Mouse (Mus musculus) forebrain, embryonic 11.5 days (tissue): ENCODE measurements around the gene Depdc7. TPM values are rescaled to one million over a fixed set of nuclear protein-coding genes. Genes with fewer than 3 reads are reported as not detected.

ENCODE experiments used
- ATAC-seq: fragments of 200-750 bp; cut with Nextera tagmentation; replicated peaks from 2 replicates; pipeline ENCODE4 v1.8.0; 2017; ENCODE audit warnings: moderate TSS enrichment; ENCODE audit not compliant: low FRiP score
- DNase-seq: peaks from one replicate; pipeline ENCODE4 v3.0.0-alpha.2; 2017; ENCODE audit warnings: low spot score
- H3K27ac ChIP-seq: fragments of 300-500 bp; sonication (generic); 2 replicates; pipeline ENCODE4 v1.5.1; 2014; ENCODE audit warnings: low read depth, low read length
- H3K27me3 ChIP-seq: fragments of 300-500 bp; sonication (generic); 2 replicates; pipeline ENCODE4 v1.6.1; 2014; ENCODE audit warnings: mild to moderate bottlenecking, low read length, mixed read lengths; ENCODE audit not compliant: control insufficient read depth, insufficient read depth
- H3K36me3 ChIP-seq: fragments of 300-500 bp; sonication (generic); 2 replicates; pipeline ENCODE4 v1.6.1; 2014; ENCODE audit warnings: mild to moderate bottlenecking, low read length, moderate library complexity, mixed read lengths; ENCODE audit not compliant: control insufficient read depth, insufficient read depth
- H3K4me1 ChIP-seq: fragments of 300-500 bp; sonication (generic); replicated peaks from 2 replicates; pipeline ENCODE4 v1.6.1; 2014; ENCODE audit warnings: low read length, mixed read lengths; ENCODE audit not compliant: control insufficient read depth, insufficient read depth
- H3K4me2 ChIP-seq: fragments of 300-500 bp; sonication (generic); 2 replicates; pipeline ENCODE4 v1.6.1; 2014; ENCODE audit warnings: low read depth, mild to moderate bottlenecking, low read length, moderate library complexity, mixed read lengths; ENCODE audit not compliant: severe bottlenecking
- H3K4me3 ChIP-seq: fragments of 300-500 bp; sonication (generic); 2 replicates; pipeline ENCODE4 v1.5.1; 2014; ENCODE audit warnings: low read depth, low read length
- H3K9ac ChIP-seq: fragments of 300-500 bp; sonication (generic); 2 replicates; pipeline ENCODE4 v1.6.1; 2014; ENCODE audit warnings: low read length
- H3K9me3 ChIP-seq: fragments of 300-500 bp; sonication (generic); 2 replicates; pipeline ENCODE4 v1.6.1; 2016; ENCODE audit warnings: low read length, mixed read lengths; ENCODE audit not compliant: control insufficient read depth
- WGBS: fragments of 180-500 bp; shearing (Covaris S2); extraction: QIAGEN DNeasy Blood & Tissue Kit; methylation state at CpG from one replicate; pipeline ENCODE4 v1.1.7; 2014; 5-methylcytosine and 5-hydroxymethylcytosine counted together
- polyA plus RNA-seq: library from polyadenylated mRNA; unstranded; fragments of >200 nt; fragmentation: Nextera tagmentation; extraction: Ambion mirVana; gene quantifications from 2 replicates; pipeline ENCODE4 v1.2.1, GENCODE M21; 2014

The Depdc7 gene
- polyA plus RNA-seq, 1 experiment from 2014 or later: 5.5 TPM

DNA sequence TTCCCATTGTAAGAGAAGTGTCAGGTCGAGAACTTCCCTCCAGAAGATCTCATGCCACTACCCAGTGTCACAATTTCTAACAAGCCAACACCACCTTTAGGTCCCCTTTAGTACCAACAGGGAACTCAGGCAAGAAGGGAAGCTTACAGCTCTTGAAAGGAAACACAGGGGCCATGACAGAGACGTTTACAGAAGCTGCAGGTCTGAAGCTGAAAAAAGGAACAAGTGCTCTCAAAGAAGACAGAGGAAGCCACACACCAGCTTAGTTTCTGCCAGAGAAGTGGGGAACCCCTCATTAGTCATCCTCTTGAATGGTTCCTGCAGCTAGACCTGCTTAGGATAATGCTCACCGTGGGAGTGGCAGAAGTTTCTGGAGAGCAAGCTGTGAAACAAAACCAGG is 55.4 kb downstream of the Depdc7 start:
- H3K36me3 ChIP-seq: no peaks in the 10 kb centered on the region
- H3K4me2 ChIP-seq: no peak overlapping the region
- H3K9ac ChIP-seq: no peak overlapping the region
- H3K4me1 ChIP-seq: no peaks in the 10 kb centered on the region
- H3K9me3 ChIP-seq: no peaks in the 10 kb centered on the region
- no peak overlapping the region for H3K27ac ChIP-seq
- no peaks in the 10 kb centered on the region for H3K27me3 ChIP-seq
- DNase-seq (peak; percentile 24), ATAC-seq (no peak)
- 62% methylated on average over 3 of the region's 3 CpGs for WGBS
- H3K4me3 ChIP-seq: no peak overlapping the region

DNA sequence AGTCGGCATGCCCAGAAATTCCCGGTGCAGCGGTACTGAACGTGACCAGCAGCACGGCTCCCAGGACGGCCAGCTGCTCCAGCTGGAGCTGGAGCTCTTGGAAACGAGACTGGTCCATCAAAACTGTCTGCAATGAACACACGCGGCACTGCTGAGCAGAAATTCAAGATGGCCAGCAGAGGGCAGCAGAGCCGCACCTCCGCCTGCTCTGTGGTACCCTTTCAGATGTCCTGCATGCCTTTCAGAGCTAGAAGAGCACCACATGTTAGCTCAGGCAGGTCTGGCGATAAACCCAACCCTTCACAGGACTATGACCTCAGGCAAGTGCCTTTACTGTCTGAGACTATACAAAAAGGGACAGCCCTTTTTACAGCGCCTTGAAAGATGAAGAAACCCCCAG is 57.3 kb downstream of the Depdc7 start:
- peak; percentile 92 for ATAC-seq
- Histone ChIP-seq H3K4me2 (no peak overlapping the region), H3K9me3 (no peaks in the 10 kb centered on the region), H3K27ac (no peak overlapping the region), H3K9ac (no peak overlapping the region), H3K36me3 (no peaks in the 10 kb centered on the region; the same call in 1 of the 2 replicates), H3K4me3 (no peak overlapping the region), H3K27me3 (no peaks in the 10 kb centered on the region), H3K4me1 (no peaks in the 10 kb centered on the region)
- 9% methylated on average over 13 of the region's 13 CpGs for WGBS
- peak; percentile 92 for DNase-seq

DNA sequence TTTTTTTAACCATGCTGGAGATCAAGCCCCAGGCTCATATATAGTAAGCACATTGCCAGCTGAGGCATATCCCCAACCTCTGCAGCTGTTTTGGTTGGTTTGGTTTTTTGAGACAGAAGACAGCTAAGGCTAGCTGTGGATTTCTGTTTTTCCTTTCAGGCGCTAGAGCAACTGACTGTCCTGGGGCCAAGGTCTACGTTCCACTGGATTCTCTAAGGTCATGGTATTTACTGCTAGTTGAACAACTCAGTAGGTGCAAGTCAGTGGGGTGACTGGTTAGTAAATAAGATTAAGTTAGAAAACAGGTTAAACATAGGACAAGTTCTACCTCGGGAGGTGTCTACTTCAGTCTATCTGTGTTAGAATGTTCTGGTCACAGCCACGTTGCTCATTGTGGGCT is 57.9 kb downstream of the Depdc7 start:
- 88% methylated on average over 4 of the region's 4 CpGs for WGBS
- Histone ChIP-seq H3K4me2 (no peak overlapping the region), H3K36me3 (no peaks in the 10 kb centered on the region; the same call in 1 of the 2 replicates), H3K27me3 (no peaks in the 10 kb centered on the region), H3K9ac (no peak overlapping the region), H3K27ac (no peak overlapping the region), H3K4me3 (no peak overlapping the region), H3K4me1 (no peaks in the 10 kb centered on the region), H3K9me3 (no peaks in the 10 kb centered on the region)
- DNase-seq (no peak), ATAC-seq (no peak)

DNA sequence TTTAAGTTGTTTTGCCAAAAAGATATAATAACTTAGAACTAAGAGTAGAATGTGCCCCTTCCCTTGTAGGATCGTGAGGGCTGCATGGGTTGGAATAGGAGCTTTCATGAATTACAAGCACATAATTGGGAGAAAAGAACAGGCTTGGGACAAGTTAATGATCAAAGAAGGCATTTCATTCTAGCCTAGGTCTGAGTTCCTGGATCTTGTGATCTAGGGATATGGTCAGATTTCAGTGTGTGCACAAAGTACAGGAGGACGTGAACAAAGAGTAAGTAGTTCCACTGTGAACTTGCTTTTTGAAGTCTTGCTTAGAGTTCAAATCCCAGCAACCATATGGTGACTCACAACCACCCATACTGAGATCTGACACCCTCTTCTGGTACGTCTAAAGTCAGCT is 65.4 kb downstream of the Depdc7 start:
- H3K4me1 ChIP-seq: no peaks in the 10 kb centered on the region
- no peak overlapping the region for H3K4me2 ChIP-seq
- 93% methylated on average over 3 of the region's 3 CpGs for WGBS
- no peaks in the 10 kb centered on the region; the same call in 1 of the 2 replicates for H3K36me3 ChIP-seq
- no peaks in the 10 kb centered on the region for H3K9me3 ChIP-seq
- DNase-seq: no peak
- H3K9ac ChIP-seq: no peak overlapping the region
- no peaks in the 10 kb centered on the region for H3K27me3 ChIP-seq
- no peak for ATAC-seq
- H3K27ac ChIP-seq: no peak overlapping the region
- no peak overlapping the region for H3K4me3 ChIP-seq

Other genes starting within 250 kb of the Depdc7 start
- gene Hipk3, start 248.4 kb downstream of the Depdc7 start, polyA plus RNA-seq: 9.4 and 12.0 TPM in 2 replicates
- 94.3 and 106 TPM in 2 replicates for gene Cstf3, start 152.4 kb downstream of the Depdc7 start, polyA plus RNA-seq
- gene Tcp11l1, start 30.7 kb downstream of the Depdc7 start, polyA plus RNA-seq: 64.9 and 68.2 TPM in 2 replicates
- gene Pin1rt1, start 26.5 kb downstream of the Depdc7 start, polyA plus RNA-seq: not detected in 2 replicates
- 18.7 and 18.9 TPM in 2 replicates for gene Qser1, start 73.9 kb upstream of the Depdc7 start, polyA plus RNA-seq
- 0.48 and 1.1 TPM in 2 replicates for gene Prrg4, start 107.0 kb upstream of the Depdc7 start, polyA plus RNA-seq
- gene Ccdc73, start 124.9 kb upstream of the Depdc7 start, polyA plus RNA-seq: 5.5 and 6.6 TPM in 2 replicates